Comparison of ENCODE assay signal across 10 mouse cellular contexts in genomic region chr19:32358699-32359517, GRCm38 (mm10). TPM values are rescaled to one million over a fixed set of nuclear protein-coding genes. Genes with fewer than 3 reads are reported as not detected.
DNase-seq lines count a peak whose midpoint lies in the region; ATAC-seq and TF ChIP-seq lines count a peak whose summit lies in the region.
"Had no signal": no experiment of that assay in that cellular context is flagged by ENCODE, and none has a peak within 500 bp of the region (broad histone marks: within the 10 kb centered on the region; RNA-seq: fewer than 3 reads in every experiment).

No protein-coding gene starts in this region.

- H3K36me3 ChIP-seq in liver, adult 2 months (ENCODE audit: control insufficient read depth, insufficient read depth, low read length): no peaks in the 10 kb centered on the region
- no peaks in the 10 kb centered on the region for H3K36me3 ChIP-seq in heart, embryonic 11.5 days (ENCODE audit: control insufficient read depth, insufficient read depth, low read length)

- peaks cover 14% of the 10 kb centered on the region for H3K79me2 ChIP-seq in liver, adult 2 months (ENCODE audit: control insufficient read depth, insufficient read depth, low read length)

- no peak overlapping the region for H3K4me2 ChIP-seq in heart, embryonic 11.5 days

- peaks cover 10% of the 10 kb centered on the region; the same call in 1 of the 2 replicates for H3K4me1 ChIP-seq in liver, adult 2 months (ENCODE audit: control insufficient read depth, insufficient read depth, low read length)
- peaks cover 23% of the 10 kb centered on the region for H3K4me1 ChIP-seq in heart, embryonic 11.5 days (ENCODE audit: control insufficient read depth, insufficient read depth, low read length)

- H3K9ac ChIP-seq in liver, adult 2 months (ENCODE audit: low read depth, low read length): no peak overlapping the region
- H3K9ac ChIP-seq in heart, embryonic 11.5 days (ENCODE audit: low read depth, low read length): no peak overlapping the region

- DNase-seq in embryo, embryonic 10 days (ENCODE audit: low spot score): peak; percentile 35
- no peak for DNase-seq in embryo, embryonic 9.5 days (ENCODE audit: extremely low spot score)
- DNase-seq in liver, adult 2 months (ENCODE audit: extremely low read depth, low read depth, low spot score): peak; percentile 83
- DNase-seq in liver: no peak
- peak; percentile 43 for DNase-seq in kidney, postnatal 14 days
- peak; percentile 19 for DNase-seq in right cerebral cortex, postnatal 4 days
- DNase-seq in thymus, adult 18-20 months: no peak
- DNase-seq: cerebellum, postnatal 25 days; gastrocnemius, postnatal 36 days had no signal

- no peak overlapping the region for H3K4me3 ChIP-seq in liver, adult 2 months (ENCODE audit: insufficient read depth, low read depth, low read length)
- no peak overlapping the region for H3K4me3 ChIP-seq in heart, embryonic 11.5 days (ENCODE audit: low read depth, low read length)

- H3K27me3 ChIP-seq in liver, adult 2 months (ENCODE audit: control insufficient read depth, insufficient read depth, low read length): no peaks in the 10 kb centered on the region
- H3K27me3 ChIP-seq in heart, embryonic 11.5 days (ENCODE audit: control insufficient read depth, insufficient read depth, low read length): no peaks in the 10 kb centered on the region

- no peak overlapping the region for H3K27ac ChIP-seq in liver, adult 2 months (replicated peaks; ENCODE audit: insufficient read depth, low read depth, low read length)
- no peak overlapping the region for H3K27ac ChIP-seq in heart, embryonic 11.5 days (ENCODE audit: low read depth, low read length)

- TF ChIP-seq CTCF in liver, adult 2 months (IDR thresholded peaks at IDR 0.05; ENCODE audit: low read depth, low read length): no peak

- no peaks in the 10 kb centered on the region for H3K9me3 ChIP-seq in heart, embryonic 11.5 days (replicated peaks; ENCODE audit: control insufficient read depth, low read length)

- WGBS in liver, adult 2 months: 20% methylated on average over 12 of the region's 12 CpGs
- 76% methylated on average over 12 of the region's 12 CpGs for WGBS in heart, embryonic 11.5 days (ENCODE audit: insufficient replicate concordance)

- ATAC-seq in heart, embryonic 11.5 days (replicated peaks; ENCODE audit: insufficient number of reproducible peaks, low FRiP score, low TSS enrichment): no peak

- no peak for TF ChIP-seq POLR2A in liver, adult 2 months (IDR thresholded peaks at IDR 0.05; ENCODE audit: extremely low read depth, insufficient read depth, low read length)

RNA-seq across cellular contexts. Expression of gene Sgms1, which starts 30.6 kb away (rescaled TPM):
- total RNA-seq in liver, adult 2 months (2014; rRNA removed): 26.7 and 34.8 TPM in 2 replicates
- 6.4 and 6.5 TPM in 2 replicates for polyA plus RNA-seq in liver, adult 2 months (2012; rRNA removed)
- polyA plus RNA-seq in heart, embryonic 11.5 days (2014; fragmentation: Nextera tagmentation; extraction: Ambion mirVana): 36.8 and 40.6 TPM in 2 replicates

Comparison
In these comparisons a context has a peak if more than half of its experiments do, and no peak if none do; other contexts are left out.
1. DNase-seq: peak in embryo, embryonic 10 days (single experiment), liver, adult 2 months (single experiment), kidney, postnatal 14 days (single experiment) and right cerebral cortex, postnatal 4 days (single experiment); none in embryo, embryonic 9.5 days (single experiment), liver (single experiment) and thymus, adult 18-20 months (0 of 2).